Mouse (Mus musculus) heart, postnatal 14 days (tissue): ENCODE results near the gene Gpr19. TPM values are rescaled to one million over a fixed set of nuclear protein-coding genes. Genes with fewer than 3 reads are reported as not detected.

Experiments
- DNase-seq, 2 experiments: peaks; one replicate each; pipeline ENCODE4 v3.0.0; 2021 to 2022
- intact Hi-C: fragments of 180-260 bp; cut with DNase I; formaldehyde crosslinking; loops from one replicate; pipeline ENCODE4 v1.15.1; 2025
- long read RNA-seq, 2 experiments: library from polyadenylated mRNA; stranded (forward); transcript quantifications; one replicate each; pipeline ENCODE4 v2.0.0; 2021
- total RNA-seq, 2 experiments: library from RNA; stranded (reverse); gene quantifications; 2 replicates each; pipeline ENCODE4 v1.2.3; 2021

The Gpr19 gene
- total RNA-seq, result 1 to 10 TPM; 4.4 to 4.7 TPM
- long read RNA-seq, experiment 1, partial matches to known transcripts, result 1 of 5 reads
- long read RNA-seq, experiment 1, other reads (novel, unspliced or antisense), result 4 of 5 reads
- long read RNA-seq, experiment 2, partial matches to known transcripts, result 0 of 6 reads
- long read RNA-seq, experiment 2, other reads (novel, unspliced or antisense), result 6 of 6 reads

GRCm38 (mm10) chr6:134898095-134898965 lies at the start of gene Gpr19:
TSS of gene Gpr19 (minus strand) at chr6:134898578.
- peak; percentile 93 for DNase-seq
- intact Hi-C loops, result loop anchor here (1.0 to 5.0 kb wide), 2 partner anchors 19 to 34 kb away; no protein-coding TSS in a partner anchor

- intact Hi-C loops, result loop anchor here (2.0 to 5.0 kb wide), 2 partner anchors 75 to 290 kb away; no protein-coding TSS in a partner anchor
- peak; percentile 72 to 80 for DNase-seq
Observed at GRCm38 (mm10) chr6:134947311-134948087, 49.1 kb upstream of the Gpr19 start.

GRCm38 (mm10) chr6:134946858-134947257 lies 48.5 kb upstream of the Gpr19 start:
- no peak for DNase-seq
- intact Hi-C loops, result loop anchor here (2.0 to 5.0 kb wide), 2 partner anchors 74 to 290 kb away; no protein-coding TSS in a partner anchor

DNA sequence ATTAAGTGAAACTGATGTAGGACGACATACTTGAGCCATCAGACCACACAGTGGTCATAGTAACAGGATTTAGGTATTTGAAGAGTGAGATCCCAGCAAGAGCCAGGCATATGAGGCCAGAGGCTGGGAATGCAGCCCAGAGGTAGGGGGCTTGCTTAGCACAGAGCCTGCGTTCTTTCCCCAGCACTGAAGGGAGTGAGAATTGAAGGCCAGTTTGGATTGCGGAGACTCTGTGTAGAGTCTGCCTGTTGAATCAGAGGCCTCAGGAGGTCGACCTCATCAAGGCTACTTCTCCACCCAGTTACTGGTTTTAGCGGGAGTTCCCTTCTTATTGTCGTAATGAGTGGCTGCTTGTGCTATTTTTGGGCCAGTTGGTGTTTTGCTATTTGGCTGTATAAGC lies 47.7 kb upstream of the Gpr19 start:
- DNase-seq, result no peak
- intact Hi-C loops, result loop anchor here (2.0 to 5.0 kb wide), 2 partner anchors 73 to 289 kb away; no protein-coding TSS in a partner anchor

DNA sequence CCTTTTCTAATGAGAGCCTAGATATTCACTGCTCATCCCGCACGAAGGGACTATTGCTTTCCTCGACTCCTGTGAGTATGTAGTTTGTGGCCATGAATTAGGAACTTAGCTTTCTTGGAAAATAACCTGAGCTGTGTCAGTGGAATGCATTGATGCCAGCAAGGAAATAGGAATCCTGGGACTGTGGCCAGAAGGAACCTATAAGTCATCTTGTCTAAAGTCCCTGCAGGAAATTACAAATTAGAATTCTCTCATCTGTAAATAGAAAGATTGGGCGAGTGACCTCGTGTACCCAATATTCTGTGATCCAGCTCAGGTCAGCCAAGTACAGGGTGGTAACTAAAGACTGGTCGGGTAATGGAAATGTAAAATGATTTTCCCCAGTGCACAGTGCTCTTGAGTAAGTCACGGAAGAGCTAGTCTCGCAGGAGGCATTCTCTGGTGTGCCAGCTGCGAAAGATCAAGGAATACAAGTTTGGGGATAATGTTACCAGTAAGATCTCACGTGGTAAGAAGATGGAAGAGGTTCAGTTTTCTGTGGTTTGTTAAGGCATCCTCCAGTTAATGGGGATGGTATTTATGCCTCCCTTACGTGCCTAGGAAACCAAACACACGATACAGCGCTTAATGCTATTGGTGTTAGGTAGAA lies 45.5 kb upstream of the Gpr19 start:
- intact Hi-C loops, result no loop called here
- no peak for DNase-seq

GRCm38 (mm10) chr6:134939781-134940180 lies 41.4 kb upstream of the Gpr19 start:
- intact Hi-C loops, result no loop called here
- no peak for DNase-seq

GRCm38 (mm10) chr6:134934305-134934704 lies 35.9 kb upstream of the Gpr19 start:
- no peak for DNase-seq
- intact Hi-C loops, result loop anchor here (5.0 kb wide), 1 partner anchor 37 kb away; the partner anchor contains the start of gene Gpr19

DNA sequence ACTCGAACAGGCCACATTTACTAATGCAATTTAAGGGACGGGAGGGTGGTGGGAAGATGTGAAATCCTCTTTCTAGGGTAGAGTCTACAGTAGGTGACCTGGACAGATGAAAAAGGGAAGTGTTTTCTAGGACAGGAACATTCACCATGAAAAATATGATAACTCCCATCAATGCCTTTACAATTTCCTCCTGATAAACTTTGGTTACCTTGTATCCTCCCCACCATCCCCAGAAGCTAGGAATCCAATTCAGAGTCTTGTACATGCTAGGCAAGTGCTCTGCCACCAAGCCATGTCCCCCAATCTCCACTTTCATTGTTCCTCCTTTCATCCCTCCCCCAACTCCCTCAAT lies 34.8 kb upstream of the Gpr19 start:
- intact Hi-C loops, result loop anchor here (5.0 kb wide), 1 partner anchor 36 kb away; the partner anchor contains the start of gene Gpr19
- DNase-seq, result no peak

GRCm38 (mm10) chr6:134932486-134933206 lies 34.3 kb upstream of the Gpr19 start:
- DNase-seq, result no peak
- intact Hi-C loops, result loop anchor here (5.0 kb wide), 1 partner anchor 35 kb away; the partner anchor contains the start of gene Gpr19

DNA sequence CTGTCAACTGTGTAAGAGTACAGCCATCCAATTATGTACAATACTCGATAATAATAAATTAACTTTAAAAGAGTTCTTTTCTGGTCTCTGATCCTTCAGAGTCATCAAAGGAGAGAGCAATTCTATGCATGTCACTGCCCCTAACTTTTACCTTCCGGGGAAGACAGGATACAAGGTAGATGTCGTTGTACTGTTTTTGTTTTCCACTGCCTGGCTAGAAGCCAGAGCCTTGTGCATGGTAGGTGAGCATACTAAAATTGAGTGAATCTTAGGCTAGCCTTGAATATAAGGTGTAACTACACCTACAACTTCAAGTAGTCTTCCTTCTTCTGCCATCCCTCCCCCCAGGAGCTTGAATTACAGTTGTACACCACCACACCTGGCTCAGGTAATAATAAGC lies 32.8 kb upstream of the Gpr19 start:
- intact Hi-C loops, result loop anchor here (5.0 kb wide), 1 partner anchor 34 kb away; the partner anchor contains the start of gene Gpr19
- DNase-seq, result no peak

GRCm38 (mm10) chr6:134930383-134930782 lies 32.0 kb upstream of the Gpr19 start:
- intact Hi-C loops, result loop anchor here (5.0 kb wide), 1 partner anchor 33 kb away; the partner anchor contains the start of gene Gpr19

GRCm38 (mm10) chr6:134929926-134930325 lies 31.5 kb upstream of the Gpr19 start:
- intact Hi-C loops, result loop anchor here (5.0 kb wide), 1 partner anchor 33 kb away; the partner anchor contains the start of gene Gpr19
- no peak for DNase-seq

More at GRCm38 (mm10) chr6:134930383-134930782, 32.0 kb upstream of the Gpr19 start:
- DNase-seq, result no peak

GRCm38 (mm10) chr6:134928889-134929310 lies 30.5 kb upstream of the Gpr19 start:
- intact Hi-C loops, result no loop called here
- no peak for DNase-seq

DNA sequence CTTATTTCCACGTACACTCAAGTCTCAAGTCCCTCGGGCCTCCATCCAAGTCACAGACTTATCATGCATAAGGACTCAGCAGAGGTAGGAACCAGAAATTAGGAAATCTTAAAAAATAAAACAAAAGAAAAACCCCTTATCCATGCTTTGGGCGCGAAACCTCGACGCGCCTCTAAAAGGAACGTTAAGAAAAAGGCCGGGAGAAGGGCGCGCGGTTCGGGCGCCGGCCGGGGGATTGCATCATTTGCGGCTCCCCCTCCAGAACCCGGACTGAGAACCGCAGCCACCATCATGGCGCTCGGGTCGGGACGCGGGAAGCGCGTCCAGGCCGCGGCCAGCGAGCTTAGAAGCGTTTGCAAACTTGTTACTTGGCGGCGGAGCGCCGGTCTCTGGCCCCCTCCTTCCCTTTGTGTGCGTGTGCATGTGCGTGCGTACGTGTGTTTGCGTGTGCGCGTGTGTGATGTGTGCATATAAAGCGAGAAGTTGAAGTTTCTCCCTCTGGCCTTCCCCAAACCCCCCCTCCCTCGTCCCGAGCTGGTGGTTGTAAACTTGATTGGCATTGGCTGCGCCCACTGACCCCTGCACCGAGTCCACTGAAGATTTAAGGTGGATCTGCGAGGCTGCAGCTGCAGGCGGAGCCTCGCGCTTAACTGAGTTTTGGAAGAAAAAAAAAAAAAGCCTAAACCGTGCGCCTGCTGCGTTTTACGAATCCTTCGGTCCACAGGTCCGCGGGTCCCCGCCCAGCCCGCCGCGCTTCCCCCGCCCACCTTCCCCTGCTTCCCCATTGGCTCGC lies 29.9 kb upstream of the Gpr19 start:
- intact Hi-C loops, result no loop called here
- DNase-seq, result peak; percentile 80 to 83

DNA sequence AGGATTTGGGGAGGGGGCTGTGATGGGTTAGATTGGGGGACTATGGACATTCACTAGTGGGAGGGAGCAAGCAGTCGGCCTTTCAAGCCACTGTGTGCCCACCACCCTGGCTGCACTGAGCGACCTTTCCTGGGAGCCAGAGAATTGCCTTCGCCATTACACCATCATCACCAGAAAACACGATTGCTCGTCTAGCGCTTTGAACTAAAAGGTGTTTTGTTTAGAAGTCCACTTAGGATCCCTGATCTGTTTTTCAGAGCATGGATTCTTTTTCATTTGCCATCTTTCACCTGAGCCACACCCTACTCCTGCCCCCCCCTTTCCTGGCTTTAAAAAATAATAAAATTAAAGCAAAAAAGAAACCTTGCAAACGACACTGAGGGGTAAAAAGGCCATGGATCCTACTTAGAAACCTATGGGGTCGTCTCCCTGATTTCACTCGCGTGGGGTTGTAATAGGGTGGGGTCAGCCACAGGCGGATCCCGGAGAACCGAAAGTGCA lies 29.3 kb upstream of the Gpr19 start:
- no peak for DNase-seq
- intact Hi-C loops, result no loop called here

DNA sequence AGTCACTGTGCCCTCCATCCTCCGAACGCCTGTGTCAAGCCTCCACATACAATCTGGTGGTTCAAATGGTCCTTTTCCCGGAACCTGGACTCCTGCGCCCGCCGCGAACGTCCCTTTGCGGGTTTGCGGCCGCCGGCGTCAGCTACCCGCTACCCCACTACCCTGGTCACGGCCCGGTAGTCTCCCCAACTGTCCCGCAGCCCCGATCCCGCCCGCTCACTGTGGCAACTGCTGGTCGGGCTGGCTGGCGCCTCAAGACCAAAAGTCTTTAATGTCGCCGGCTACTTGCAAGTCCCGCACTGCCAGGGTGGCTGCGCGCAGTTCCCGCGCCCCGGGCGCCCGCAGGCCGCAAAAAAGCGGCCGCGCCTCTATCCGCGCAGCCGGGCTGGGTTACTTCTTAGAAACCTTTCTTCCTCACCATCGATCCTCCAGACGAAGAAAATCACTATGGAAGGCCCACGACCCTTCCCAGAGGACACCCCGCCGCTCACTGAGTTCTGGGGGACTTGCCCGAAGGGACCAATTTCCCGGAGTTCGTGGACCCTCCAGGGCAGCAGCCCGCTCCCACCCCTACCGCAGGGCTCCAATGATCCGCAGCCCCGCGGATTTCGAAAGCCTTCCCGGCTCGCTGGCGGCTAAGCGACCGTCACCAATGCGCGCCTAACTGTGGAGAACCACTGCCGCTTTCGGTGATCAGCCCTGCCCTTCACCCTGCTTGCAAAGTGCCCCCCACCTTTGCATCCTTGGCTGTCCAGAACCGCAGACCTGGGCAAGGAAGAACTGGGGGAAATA lies 28.6 kb upstream of the Gpr19 start:
- peak; percentile 69 to 72 for DNase-seq
- intact Hi-C loops, result no loop called here

- intact Hi-C loops, result no loop called here
- no peak for DNase-seq
Observed at GRCm38 (mm10) chr6:134926338-134926705, 27.9 kb upstream of the Gpr19 start.
